Mouse (Mus musculus): ENCODE data around the gene Lrrc71. TPM values are rescaled to one million over a fixed set of nuclear protein-coding genes. Genes with fewer than 3 reads are reported as not detected.

The Lrrc71 gene
- total RNA-seq (2021), result 1 to 10 TPM in 1 of 2 experiments, under 1 TPM in 1; 0.46 to 1.4 TPM

GRCm38 (mm10) chr3:87748431-87748830, at the start of gene Lrrc71:
Gene Lrrc71 (minus strand): TSS chr3:87748625.
- DNase-seq, result no peak
- intact Hi-C loops (cut with DNase I), result no loop called here

GRCm38 (mm10) chr3:87796736-87797334, 48.4 kb upstream of the Lrrc71 start, which contains the start of gene Insrr:
Gene Insrr (plus strand): TSS chr3:87796951.
- intact Hi-C loops (cut with DNase I), result no loop called here
- no peak for DNase-seq

DNA sequence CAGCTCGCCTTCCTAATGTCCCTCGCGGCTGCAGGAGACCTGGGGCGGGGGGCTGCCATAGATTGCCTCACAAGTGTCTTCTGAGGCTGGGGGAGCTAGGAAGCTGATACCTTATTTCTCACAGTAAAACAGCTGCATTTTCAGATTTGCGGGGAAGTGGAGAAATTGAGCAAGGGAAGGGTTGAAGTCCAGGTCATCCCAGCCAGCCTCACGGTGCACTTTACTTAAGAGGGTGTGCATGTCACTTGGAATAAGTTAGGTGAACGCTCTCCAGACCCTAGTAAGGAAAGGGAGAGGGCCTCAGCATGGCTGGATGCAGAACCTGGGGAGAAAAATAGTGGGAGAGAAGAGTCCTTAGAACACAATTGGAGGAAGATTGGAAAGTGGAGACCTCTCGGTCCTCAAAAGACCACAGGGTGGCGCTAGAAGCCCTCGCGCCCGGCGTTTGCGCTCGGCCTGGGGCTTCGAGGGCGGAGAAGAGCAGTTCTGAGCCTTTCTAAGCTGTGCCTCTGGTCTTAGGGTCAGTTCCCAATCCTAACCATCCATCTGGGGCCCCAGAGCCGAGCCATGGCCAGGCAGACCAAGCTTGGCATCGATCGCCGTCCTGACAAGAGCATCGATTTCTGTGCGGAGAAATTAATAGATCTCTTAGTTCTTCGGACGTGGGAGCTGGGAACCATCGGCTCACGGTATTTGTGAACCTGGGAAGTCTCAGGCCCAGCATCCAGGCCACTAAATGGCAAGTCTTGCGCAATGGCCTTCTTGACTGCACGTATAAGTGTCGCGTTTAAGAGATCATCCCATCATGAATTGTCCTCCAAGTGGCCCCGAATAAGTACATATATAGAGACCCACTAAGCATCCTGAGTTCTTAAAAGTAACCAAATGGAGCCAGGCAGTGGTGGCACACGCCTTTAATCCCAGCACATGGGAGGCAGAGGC, 47.2 kb upstream of the Lrrc71 start:
- intact Hi-C loops (cut with DNase I), result no loop called here

DNA sequence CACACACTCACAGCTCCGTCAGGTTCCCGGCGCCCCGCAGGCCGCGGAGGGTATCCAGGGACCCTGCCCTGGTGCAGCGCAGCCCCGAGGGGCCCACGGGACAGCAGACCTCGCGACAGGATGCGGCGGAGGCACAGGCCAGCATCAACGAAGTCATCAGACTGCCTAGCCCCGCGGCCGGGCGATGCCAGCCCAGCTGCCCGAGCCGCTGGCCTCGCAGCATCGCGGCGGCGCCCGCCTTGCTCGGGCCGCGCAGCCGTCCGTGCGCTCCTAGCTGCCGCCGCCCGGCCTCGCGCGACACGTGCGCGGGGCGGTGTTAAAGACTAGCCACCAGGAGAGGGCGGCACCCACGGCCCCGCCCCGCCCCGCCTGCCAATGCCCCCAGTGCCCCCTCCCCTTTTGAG, 46.5 kb upstream of the Lrrc71 start, which contains the start of gene Ntrk1:
Gene Ntrk1, minus strand, starts transcription at position 241 of the 404 bp plus-strand sequence.
- intact Hi-C loops (cut with DNase I), result no loop called here
- no peak for DNase-seq

More for the DNA sequence above, 47.2 kb upstream of the Lrrc71 start:
- DNase-seq, result peak; percentile 65

- intact Hi-C loops (cut with DNase I), result no loop called here
- DNase-seq, result peak; percentile 58
These were observed 41.3 kb upstream of the Lrrc71 start for GRCm38 (mm10) chr3:87789768-87790167.

- no peak for DNase-seq
- intact Hi-C loops (cut with DNase I), result no loop called here
These were observed 40.8 kb upstream of the Lrrc71 start for GRCm38 (mm10) chr3:87789248-87789647.

DNA sequence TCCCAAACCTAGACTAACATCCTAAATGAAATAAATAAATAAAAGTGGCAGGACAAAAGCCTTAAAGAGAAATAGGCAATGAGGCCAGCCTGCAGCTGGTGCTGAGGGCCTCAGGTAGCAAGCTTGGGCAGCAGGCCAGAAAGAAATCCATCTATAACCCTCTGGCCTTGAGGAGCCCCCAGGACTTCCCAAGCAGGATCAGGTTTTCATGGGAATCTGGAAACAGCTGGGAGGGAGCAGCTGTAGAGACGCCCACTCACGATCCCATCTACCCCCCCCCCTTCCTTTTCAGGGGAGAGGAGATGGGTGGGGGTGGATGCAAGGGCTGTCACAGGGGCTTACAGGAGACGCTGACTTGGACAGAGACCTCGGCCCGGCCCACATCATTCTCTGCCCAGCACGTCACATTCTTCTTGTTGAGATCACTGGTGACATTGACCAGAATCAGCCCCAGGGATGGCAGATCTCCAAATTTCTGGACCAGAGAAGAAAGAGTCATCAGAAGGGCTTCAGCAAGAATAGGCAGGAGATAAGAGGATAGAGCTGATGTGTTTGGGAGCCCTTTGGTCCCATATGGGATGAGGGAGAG, 37.3 kb upstream of the Lrrc71 start:
- DNase-seq, result no peak
- intact Hi-C loops (cut with DNase I), result no loop called here

DNA sequence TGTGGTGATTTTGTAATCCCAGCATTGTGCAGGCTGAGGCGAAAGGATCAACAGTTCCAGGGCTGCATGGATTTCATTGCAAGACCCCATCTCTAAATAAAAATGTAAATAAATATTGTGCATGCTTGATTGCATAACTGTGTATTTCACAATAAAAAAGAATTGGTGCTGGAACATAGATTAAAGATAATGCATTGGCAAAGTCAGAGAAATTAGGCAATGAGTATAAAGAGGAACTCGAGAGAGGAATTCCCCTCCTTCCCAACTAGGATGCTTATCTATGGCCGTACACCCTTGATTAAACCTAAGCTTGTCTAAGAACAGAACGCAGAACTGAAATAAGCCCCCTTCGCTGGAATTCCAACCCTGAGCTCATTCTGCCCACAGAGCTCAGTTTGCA, 36.7 kb upstream of the Lrrc71 start:
- no peak for DNase-seq
- intact Hi-C loops (cut with DNase I), result no loop called here

DNA sequence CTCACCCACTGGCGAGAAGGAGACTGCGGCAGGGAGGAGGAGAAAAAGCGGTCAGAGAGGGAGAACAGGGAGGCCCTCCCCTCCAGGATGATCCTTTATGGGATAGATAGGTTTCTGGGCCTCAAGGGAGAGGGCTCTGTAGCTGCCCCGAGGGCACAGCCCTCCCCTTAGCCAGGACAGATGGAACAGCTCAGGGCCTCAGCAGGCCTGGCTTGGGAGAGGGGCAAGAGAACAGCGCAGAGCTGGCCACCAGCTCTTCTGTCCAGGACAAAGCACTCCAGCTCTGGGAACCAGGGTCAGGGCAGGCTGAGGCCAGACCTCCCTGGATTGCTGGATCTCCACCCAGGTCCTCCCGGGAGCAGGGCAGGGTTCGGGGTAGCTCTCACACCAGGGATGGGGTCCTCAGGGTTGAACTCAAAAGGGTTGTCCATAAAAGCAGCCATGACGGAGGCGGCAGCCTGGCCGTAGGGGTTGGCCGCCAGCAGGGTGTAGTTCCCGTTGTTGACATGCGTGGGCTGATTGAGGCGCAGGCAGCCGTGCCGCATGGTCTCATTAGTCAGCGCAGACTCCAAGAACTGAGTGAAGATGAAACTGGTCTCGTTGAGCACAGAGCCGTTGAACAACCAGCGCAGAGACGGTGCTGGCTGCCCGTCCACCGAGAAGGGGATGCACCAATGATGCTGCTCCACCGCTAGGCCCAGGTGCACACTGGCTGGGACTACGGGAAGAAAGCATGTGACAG, 35.0 kb upstream of the Lrrc71 start:
- DNase-seq, result no peak

GRCm38 (mm10) chr3:87779086-87779485, 30.7 kb upstream of the Lrrc71 start:
- intact Hi-C loops (cut with DNase I), result no loop called here
- DNase-seq, result no peak

More for the DNA sequence above, 35.0 kb upstream of the Lrrc71 start:
- intact Hi-C loops (cut with DNase I), result no loop called here

DNA sequence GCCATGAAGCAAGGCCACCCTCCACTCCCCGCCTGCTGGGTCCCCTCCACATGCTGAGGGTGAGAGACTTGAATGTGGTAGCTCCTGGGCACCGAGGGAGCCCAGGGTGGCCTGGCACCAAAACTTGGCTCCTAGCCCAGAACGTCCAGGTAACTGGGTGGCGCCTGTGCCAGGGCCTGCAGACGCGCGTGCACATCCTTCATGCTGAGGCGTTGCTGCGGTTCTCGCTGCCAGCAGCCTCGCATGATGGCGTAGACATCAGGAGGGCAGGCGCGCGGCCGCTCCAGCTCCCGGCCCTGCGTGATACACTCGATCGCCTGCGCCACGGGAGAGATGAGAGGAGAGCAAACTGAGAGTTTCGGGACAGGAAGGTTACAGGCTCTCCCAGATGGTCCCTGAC, 29.9 kb upstream of the Lrrc71 start:
- intact Hi-C loops (cut with DNase I), result no loop called here
- DNase-seq, result peak; percentile 35

GRCm38 (mm10) chr3:87771088-87771487, 22.7 kb upstream of the Lrrc71 start:
- intact Hi-C loops (cut with DNase I), result loop anchor here (5.0 kb wide), 1 partner anchor 86 kb away; no protein-coding TSS in a partner anchor

GRCm38 (mm10) chr3:87770280-87770679, 21.9 kb upstream of the Lrrc71 start:
- intact Hi-C loops (cut with DNase I), result loop anchor here (5.0 kb wide), 1 partner anchor 87 kb away; no protein-coding TSS in a partner anchor

More at GRCm38 (mm10) chr3:87771088-87771487, 22.7 kb upstream of the Lrrc71 start:
- DNase-seq, result no peak

DNA sequence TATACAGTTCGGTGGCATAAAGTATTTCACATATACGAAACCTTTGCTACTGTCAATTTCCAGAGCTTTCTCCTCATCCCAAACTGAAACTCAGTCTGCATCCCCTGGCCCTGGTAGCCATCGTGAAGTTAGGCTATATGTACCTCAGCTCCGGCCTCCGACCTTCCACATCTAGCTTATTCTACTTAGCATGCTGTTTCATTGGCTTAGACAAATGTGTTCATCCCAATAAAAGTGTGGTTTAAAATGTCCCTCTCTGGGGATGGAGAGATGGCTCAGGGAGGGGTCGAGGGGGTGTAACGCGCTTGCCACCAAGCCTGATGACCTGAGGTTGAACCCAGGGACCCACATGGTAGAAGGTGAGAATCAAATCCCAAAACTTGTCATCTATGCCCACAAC, 21.1 kb upstream of the Lrrc71 start:
- DNase-seq, result no peak
- intact Hi-C loops (cut with DNase I), result no loop called here

More at GRCm38 (mm10) chr3:87770280-87770679, 21.9 kb upstream of the Lrrc71 start:
- DNase-seq, result peak; percentile 29

DNA sequence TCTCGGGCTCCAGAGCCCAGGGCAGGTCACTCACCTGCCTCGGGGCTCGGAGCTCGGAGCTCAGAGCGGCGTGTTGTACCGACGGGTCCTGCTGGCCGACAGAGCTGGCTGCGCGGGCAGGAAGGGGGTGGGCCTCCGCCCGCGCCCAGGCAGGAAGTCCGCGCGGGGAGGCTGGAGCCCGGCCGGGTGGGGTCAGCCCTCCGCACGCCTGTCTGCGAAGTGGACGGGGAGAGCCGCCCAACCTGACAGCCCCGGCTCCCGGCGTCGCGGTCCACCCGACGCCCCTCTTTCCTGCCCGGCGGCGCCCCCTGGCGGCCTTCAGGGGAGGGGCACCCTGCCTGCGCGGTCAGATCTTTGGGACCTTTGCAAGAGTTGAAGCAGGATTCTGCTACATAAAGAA, 20.4 kb upstream of the Lrrc71 start:
- intact Hi-C loops (cut with DNase I), result no loop called here
- peak; percentile 69 for DNase-seq

DNA sequence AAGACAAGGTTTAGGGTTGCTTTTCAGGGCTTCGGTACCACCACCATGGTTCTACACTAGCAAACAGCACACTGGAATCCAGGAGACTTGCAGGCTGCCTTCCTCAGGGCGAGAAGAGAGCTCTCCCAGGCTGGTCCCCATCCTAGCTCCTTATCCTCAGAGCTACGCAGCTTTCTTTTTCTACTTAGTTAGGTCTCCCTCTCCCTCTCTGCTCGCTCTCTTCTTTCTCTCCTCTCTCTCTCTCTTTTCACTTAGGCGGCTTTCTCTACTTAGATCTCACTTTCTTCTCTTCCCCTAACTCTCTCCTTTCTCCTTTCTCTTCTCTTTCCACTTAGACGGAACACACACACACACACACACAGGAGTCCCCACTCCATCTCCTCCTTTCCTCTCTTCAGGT, 20.0 kb upstream of the Lrrc71 start:
- intact Hi-C loops (cut with DNase I), result no loop called here
- DNase-seq, result no peak

DNA sequence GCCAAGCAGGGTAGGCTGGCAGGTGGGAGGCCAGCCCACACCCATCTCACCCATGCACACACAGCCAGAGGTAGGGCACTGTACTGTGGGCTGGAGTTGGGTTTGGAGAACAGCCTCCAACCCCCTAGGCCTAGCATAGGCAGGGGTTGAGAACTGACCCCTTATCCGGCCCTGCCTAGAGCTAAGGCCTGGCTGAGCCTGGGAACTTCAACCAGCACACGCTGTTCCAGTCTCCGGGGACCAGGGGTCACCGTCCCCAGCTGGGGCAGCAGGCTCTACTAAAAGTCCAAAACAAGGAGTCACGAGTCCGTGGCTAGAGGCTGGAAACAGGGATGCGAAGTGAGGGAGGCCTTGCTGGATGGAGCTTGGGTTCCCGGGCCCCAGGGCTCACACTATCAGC, 19.3 kb upstream of the Lrrc71 start:
- intact Hi-C loops (cut with DNase I), result no loop called here
- no peak for DNase-seq

DNA sequence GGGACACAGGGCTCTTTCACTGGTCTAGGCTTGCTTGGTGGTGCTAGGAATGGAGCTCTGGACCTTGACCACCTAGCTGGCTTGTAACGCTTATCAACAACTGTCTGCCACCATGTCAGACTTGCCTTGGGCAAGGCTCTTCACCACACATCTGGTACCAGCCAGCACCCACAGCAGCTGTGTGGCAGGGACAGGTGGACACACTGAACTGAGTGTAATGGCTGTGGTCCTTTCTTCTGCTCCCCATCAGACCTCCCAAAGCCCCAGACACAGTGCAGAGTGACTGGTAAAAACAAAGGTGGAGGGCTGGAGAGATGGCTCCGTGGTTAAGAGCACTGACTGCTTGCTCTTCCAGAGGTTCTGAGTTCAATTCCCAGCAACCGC, 17.9 kb upstream of the Lrrc71 start:
- intact Hi-C loops (cut with DNase I), result no loop called here

GRCm38 (mm10) chr3:87765631-87766283, 17.3 kb upstream of the Lrrc71 start:
- intact Hi-C loops (cut with DNase I), result no loop called here
- DNase-seq, result no peak

More for the DNA sequence above, 17.9 kb upstream of the Lrrc71 start:
- DNase-seq, result no peak

GRCm38 (mm10) chr3:87765091-87765490, 16.7 kb upstream of the Lrrc71 start:
- DNase-seq, result no peak
- intact Hi-C loops (cut with DNase I), result no loop called here
